Mouse (Mus musculus) hindbrain, embryonic 14.5 days (tissue): ENCODE results near the gene Frmd5. TPM values are rescaled to one million over a fixed set of nuclear protein-coding genes. Genes with fewer than 3 reads are reported as not detected.
"Not testable (repeated sequence)": the region's sequence is repeated elsewhere in the genome, so short reads cannot be mapped to it uniquely, and the experiment has no call there.

Experiments
- ATAC-seq: fragments of 200-750 bp; cut with Nextera tagmentation; 2 replicates; pipeline ENCODE4 v1.8.0; 2017; ENCODE audit warnings: moderate number of reproducible peaks, mild to moderate bottlenecking, moderate TSS enrichment, moderate library complexity; ENCODE audit not compliant: low FRiP score
- DNase-seq: peaks from one replicate; pipeline ENCODE4 v3.0.0-alpha.2; 2015; ENCODE audit warnings: low spot score
- H3K27ac ChIP-seq: fragments of 300-500 bp; sonication (generic); 2 replicates; pipeline ENCODE4 v1.5.1; 2014; ENCODE audit warnings: mild to moderate bottlenecking, moderate library complexity
- H3K27me3 ChIP-seq: fragments of 300-500 bp; sonication (generic); 2 replicates; pipeline ENCODE4 v1.6.1; 2014; ENCODE audit warnings: mild to moderate bottlenecking, low read length, mixed read lengths; ENCODE audit not compliant: control insufficient read depth, insufficient read depth
- H3K36me3 ChIP-seq: fragments of 300-500 bp; sonication (generic); replicated peaks from 2 replicates; pipeline ENCODE4 v1.6.1; 2014; ENCODE audit not compliant: control insufficient read depth, insufficient read depth
- H3K4me1 ChIP-seq: fragments of 300-500 bp; sonication (generic); replicated peaks from 2 replicates; pipeline ENCODE4 v1.6.1; 2014; ENCODE audit warnings: antibody characterized with exemption, low read length, mixed read lengths; ENCODE audit not compliant: control insufficient read depth, insufficient read depth
- H3K4me2 ChIP-seq: fragments of 300-500 bp; sonication (generic); replicated peaks from 2 replicates; pipeline ENCODE4 v1.6.1; 2014; ENCODE audit warnings: mild to moderate bottlenecking, moderate library complexity
- H3K4me3 ChIP-seq: fragments of 300-500 bp; sonication (generic); replicated peaks from 2 replicates; pipeline ENCODE4 v1.5.1; 2014; ENCODE audit warnings: mild to moderate bottlenecking, low read length
- H3K9ac ChIP-seq: fragments of 300-500 bp; sonication (generic); 2 replicates; pipeline ENCODE4 v1.6.1; 2014
- H3K9me3 ChIP-seq: fragments of 300-500 bp; sonication (generic); 2 replicates; pipeline ENCODE4 v1.6.1; 2016; ENCODE audit warnings: low read length; ENCODE audit not compliant: control insufficient read depth
- WGBS: fragments of 180-500 bp; shearing (Covaris S2); extraction: QIAGEN DNeasy Blood & Tissue Kit; methylation state at CpG from one replicate; pipeline ENCODE4 v1.1.7; 2014; 5-methylcytosine and 5-hydroxymethylcytosine counted together
- polyA plus RNA-seq: library from polyadenylated mRNA; unstranded; fragments of >200 nt; fragmentation: Nextera tagmentation; extraction: Ambion mirVana; gene quantifications from 2 replicates; pipeline ENCODE4 v1.2.1, GENCODE M21; 2014

The Frmd5 gene
- polyA plus RNA-seq, 1 experiment from 2014 or later: 30.0 TPM

DNA sequence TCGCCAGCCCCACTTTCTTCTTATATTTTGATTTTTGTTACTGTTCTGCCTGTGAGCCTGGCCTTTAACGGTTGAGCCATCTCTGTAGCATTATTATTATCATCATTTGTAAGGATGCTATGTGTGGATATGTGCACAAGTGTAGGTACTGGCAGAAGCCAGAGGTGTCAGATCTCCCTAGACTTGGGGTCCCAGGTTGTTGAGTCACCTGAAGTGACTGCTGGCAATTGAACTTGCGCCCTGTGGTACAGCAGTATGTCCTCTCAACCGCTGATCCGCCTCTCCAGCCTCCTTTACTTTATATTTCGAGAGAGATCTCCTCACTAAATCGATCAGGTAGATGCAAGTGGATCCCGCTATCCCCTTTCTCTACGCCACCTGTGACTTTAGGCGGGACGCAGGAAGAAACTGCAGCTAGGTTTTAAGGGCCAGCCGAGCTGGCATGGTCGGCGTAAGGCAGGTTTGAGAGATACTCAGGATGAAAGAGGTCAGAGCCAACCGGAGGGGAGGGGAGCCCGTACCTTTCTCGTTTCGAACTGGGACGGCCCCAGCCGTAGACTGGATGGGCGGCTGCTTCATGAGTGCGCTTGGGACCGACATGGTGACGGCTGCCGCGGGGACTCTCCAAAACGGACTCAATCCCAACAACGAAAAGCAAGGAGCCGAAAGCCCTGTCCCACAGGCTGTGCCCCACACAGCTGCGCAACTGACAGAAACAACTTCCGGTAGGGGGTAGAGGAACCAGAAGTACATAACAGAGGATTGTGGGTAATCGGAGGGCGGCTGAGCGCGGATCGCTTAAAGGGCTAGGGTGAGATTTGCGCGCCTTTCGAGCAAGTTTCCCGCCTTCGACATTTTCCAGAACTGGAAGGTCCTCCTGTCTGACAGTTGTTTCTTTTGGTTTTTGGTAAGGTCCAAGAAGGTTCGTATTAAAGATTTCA lies 300.7 kb downstream of the Frmd5 start, which contains the start of the genes Mfap1a and Wdr76:
Mfap1a (minus strand) TSS at position 724 of the 941 bp plus-strand sequence.
Wdr76 (plus strand) TSS at position 782 of the 941 bp plus-strand sequence.
- Histone ChIP-seq H3K27ac (0 out of 2 replicates have a peak within 1 kb of the TSS, but pooled peaks have one; percentile 51), H3K9ac (peak within 1 kb of the TSS; percentile 68), H3K4me3 (peak within 1 kb of the TSS; percentile 56), H3K4me2 (peak within 1 kb of the TSS; percentile 76)
- not testable (repeated sequence) for H3K36me3 ChIP-seq, H3K9me3 ChIP-seq, H3K4me1 ChIP-seq, H3K27me3 ChIP-seq
- ATAC-seq (peak; percentile 90), DNase-seq (peak; percentile 86)
- 3% methylated on average over 37 of the region's 42 CpGs for WGBS

DNA sequence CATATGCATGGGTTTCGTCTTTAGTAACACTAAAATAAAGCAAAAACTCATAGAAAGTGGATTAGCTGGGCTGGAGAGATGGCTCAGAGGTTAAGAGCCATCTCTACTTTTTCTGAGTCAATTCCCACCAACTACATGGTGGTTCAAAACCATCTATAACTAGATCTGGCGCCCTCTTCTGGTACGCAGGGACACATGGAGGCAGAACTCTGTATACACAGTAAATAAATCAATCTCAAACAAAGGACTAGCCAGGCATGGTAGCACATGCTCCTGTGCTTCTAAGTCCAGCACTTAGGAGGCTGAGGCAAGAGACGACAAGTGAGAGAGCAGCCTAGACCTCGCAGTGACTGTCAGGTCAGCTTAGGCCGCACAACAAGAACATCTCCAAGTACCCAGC lies 305.3 kb downstream of the Frmd5 start:
- DNase-seq, H3K4me3 ChIP-seq, H3K9me3 ChIP-seq, H3K27me3 ChIP-seq, H3K4me2 ChIP-seq, H3K36me3 ChIP-seq, H3K9ac ChIP-seq, H3K4me1 ChIP-seq, H3K27ac ChIP-seq: not testable (repeated sequence)
- 0 out of 2 replicates have a peak, but pooled peaks have one; percentile 12 for ATAC-seq
- 83% methylated on average over 1 of the region's 6 CpGs for WGBS

Other genes with a start within 250 kb of the Frmd5 start
- gene Casc4, start 59.9 kb upstream of the Frmd5 start, polyA plus RNA-seq: 39.0 and 45.7 TPM in 2 replicates
- gene Ctdspl2, start 148.9 kb upstream of the Frmd5 start, polyA plus RNA-seq: 34.5 and 35.5 TPM in 2 replicates
- gene Mageb3, start 149.0 kb upstream of the Frmd5 start, polyA plus RNA-seq: 0.31 and 0.43 TPM in 2 replicates
- 13.4 and 13.5 TPM in 2 replicates for gene Eif3j1, start 221.5 kb upstream of the Frmd5 start, polyA plus RNA-seq